Mouse (Mus musculus) liver (tissue): ENCODE measurements at regions not wholly inside any gene's neighbourhood (a gene's known extent, or its start where the extent isn't known, plus 50 kb on each side); places are given as distances from the start of the nearest gene placed in this dataset.

Experiments used
- DNase-seq: peaks from one replicate; pipeline ENCODE4 v3.0.0-alpha.2; 2020; ENCODE audit warnings: mixed read lengths

GRCm38 (mm10) chr6:16999451-17000139 lies 65.4 kb upstream of the Tes start:
- DNase-seq = no peak

- no peak for DNase-seq
These were observed 69.4 kb upstream of the Tes start for GRCm38 (mm10) chr6:16995495-16995936.

GRCm38 (mm10) chr6:16994711-16995110 lies 70.2 kb upstream of the Tes start:
- no peak for DNase-seq

GRCm38 (mm10) chr6:16991996-16992591 lies 72.9 kb upstream of the Tes start:
- DNase-seq = no peak

- peak; percentile 44 for DNase-seq
These were observed 79.9 kb upstream of the Tfec start for GRCm38 (mm10) chr6:16978206-16978505.

- no peak for DNase-seq
These were observed 79.4 kb upstream of the Tfec start for GRCm38 (mm10) chr6:16977392-16978205.

GRCm38 (mm10) chr6:16965658-16966057 lies 67.4 kb upstream of the Tfec start:
- no peak for DNase-seq

GRCm38 (mm10) chr6:16964362-16964761 lies 66.1 kb upstream of the Tfec start:
- no peak for DNase-seq

GRCm38 (mm10) chr6:16963958-16964357 lies 65.7 kb upstream of the Tfec start:
- DNase-seq = no peak

- no peak for DNase-seq
These were observed 59.9 kb upstream of the Tfec start for GRCm38 (mm10) chr6:16958102-16958501.

- no peak for DNase-seq
These were observed 58.7 kb upstream of the Tfec start for GRCm38 (mm10) chr6:16956771-16957435.
